Mouse (Mus musculus): ENCODE measurements around the gene Tgds. TPM values are rescaled to one million over a fixed set of nuclear protein-coding genes. Genes with fewer than 3 reads are reported as not detected.
A peak's percentile ranks its signal among the peaks of the same experiment; 100 is the strongest.

Tgds gene
- polyA plus RNA-seq, 1 experiment from 2014 or later, result 33.0 TPM

GRCm38 (mm10) chr14:118080606-118081005, 51.9 kb downstream of the Tgds start:
- WGBS, result 21% methylated on average over 11 of the region's 11 CpGs
- no peak for ATAC-seq (ENCODE audit: insufficient number of reproducible peaks, insufficient read depth, low FRiP score, low read depth)
- no peaks in the 10 kb centered on the region for H3K9me3 ChIP-seq (ENCODE audit: control insufficient read depth, low read length)
- H3K36me3 ChIP-seq (ENCODE audit: control insufficient read depth, insufficient read depth, low read length), result no peaks in the 10 kb centered on the region
- no peak overlapping the region for H3K9ac ChIP-seq (ENCODE audit: low read length)
- peak overlapping the region; percentile 55 for H3K4me2 ChIP-seq (ENCODE audit: low read length)
- H3K27me3 ChIP-seq (ENCODE audit: control insufficient read depth, insufficient read depth, low read length), result no peaks in the 10 kb centered on the region
- H3K4me1 ChIP-seq (ENCODE audit: control insufficient read depth in 2 of 2, insufficient read depth in 2 of 2, low read length in 2 of 2), result no peaks in the 10 kb centered on the region
- H3K4me3 ChIP-seq (ENCODE audit: control insufficient read depth in 1 of 2, insufficient read depth in 1 of 2, low read depth in 1 of 2, low read length in 2 of 2), result 0 out of 4 replicates have a peak overlapping the region, but pooled peaks of 1 of the 2 experiments have one; percentile 4
- no peak overlapping the region for H3K27ac ChIP-seq (replicated peaks in 1 of 2; ENCODE audit: control insufficient read depth in 1 of 2, insufficient read depth in 1 of 2, low read depth in 2 of 2, low read length in 2 of 2)

- no peaks in the 10 kb centered on the region for H3K36me3 ChIP-seq (ENCODE audit: control insufficient read depth, insufficient read depth, low read length)
- H3K27ac ChIP-seq (replicated peaks in 1 of 2; ENCODE audit: control insufficient read depth in 1 of 2, insufficient read depth in 1 of 2, low read depth in 2 of 2, low read length in 2 of 2), result peak overlapping the region in 1 of 2 experiments; percentile 45; a peak in 1 of 4 replicates
- H3K27me3 ChIP-seq (ENCODE audit: control insufficient read depth, insufficient read depth, low read length), result no peaks in the 10 kb centered on the region
- H3K4me2 ChIP-seq (ENCODE audit: low read length), result no peak overlapping the region
- WGBS, result 67% methylated on average over 12 of the region's 12 CpGs
- peak; percentile 43; the same call in 1 of the 2 replicates for ATAC-seq (ENCODE audit: insufficient number of reproducible peaks, insufficient read depth, low FRiP score, low read depth)
- no peak overlapping the region for H3K4me3 ChIP-seq (ENCODE audit: control insufficient read depth in 1 of 2, insufficient read depth in 1 of 2, low read depth in 1 of 2, low read length in 2 of 2)
- H3K9ac ChIP-seq (ENCODE audit: low read length), result no peak overlapping the region
- no peaks in the 10 kb centered on the region for H3K9me3 ChIP-seq (ENCODE audit: control insufficient read depth, low read length)
- H3K4me1 ChIP-seq (ENCODE audit: control insufficient read depth in 2 of 2, insufficient read depth in 2 of 2, low read length in 2 of 2), result no peaks in the 10 kb centered on the region; a peak in 1 of 4 replicates
Observed at GRCm38 (mm10) chr14:118070100-118070499, 62.5 kb downstream of the Tgds start.

GRCm38 (mm10) chr14:118069439-118070079, 63.0 kb downstream of the Tgds start:
- Histone ChIP-seq H3K9me3 (ENCODE audit: control insufficient read depth, low read length) (no peaks in the 10 kb centered on the region), H3K4me2 (ENCODE audit: low read length) (no peak overlapping the region), H3K4me1 (ENCODE audit: control insufficient read depth in 2 of 2, insufficient read depth in 2 of 2, low read length in 2 of 2) (no peaks in the 10 kb centered on the region; a peak in 1 of 4 replicates), H3K27ac (replicated peaks in 1 of 2; ENCODE audit: control insufficient read depth in 1 of 2, insufficient read depth in 1 of 2, low read depth in 2 of 2, low read length in 2 of 2) (0 out of 4 replicates have a peak overlapping the region, but pooled peaks have one; percentile 8 to 25), H3K27me3 (ENCODE audit: control insufficient read depth, insufficient read depth, low read length) (no peaks in the 10 kb centered on the region), H3K36me3 (ENCODE audit: control insufficient read depth, insufficient read depth, low read length) (no peaks in the 10 kb centered on the region), H3K4me3 (ENCODE audit: control insufficient read depth in 1 of 2, insufficient read depth in 1 of 2, low read depth in 1 of 2, low read length in 2 of 2) (no peak overlapping the region), H3K9ac (ENCODE audit: low read length) (no peak overlapping the region)
- 80% methylated on average over 12 of the region's 12 CpGs for WGBS
- no peak for ATAC-seq (ENCODE audit: insufficient number of reproducible peaks, insufficient read depth, low FRiP score, low read depth)

Other genes starting within 250 kb of the Tgds start
- 3.5 and 5.4 TPM in 2 replicates for gene Dct, start 80.5 kb downstream of the Tgds start, polyA plus RNA-seq (2014; fragmentation: Nextera tagmentation; extraction: Ambion mirVana)
- gene Gpr180, start 4.4 kb upstream of the Tgds start, polyA plus RNA-seq (2014; fragmentation: Nextera tagmentation; extraction: Ambion mirVana), result 41.6 and 44.0 TPM in 2 replicates
- 0.14 TPM in 1 of 2 replicates, not detected in the other for gene Sox21, start 104.3 kb upstream of the Tgds start, polyA plus RNA-seq (2014; fragmentation: Nextera tagmentation; extraction: Ambion mirVana)
- not detected in 2 replicates for gene Gm9376, start 134.2 kb upstream of the Tgds start, polyA plus RNA-seq (2014; fragmentation: Nextera tagmentation; extraction: Ambion mirVana)